Mouse (Mus musculus) erythroblast, embryonic 14.5 days (primary cell): ENCODE results near the gene Vax1.

ENCODE experiments used
- GATA1 ChIP-seq: IDR thresholded peaks from 2 replicates; pipeline ENCODE4 v1.6.1; 2012; ENCODE audit warnings: low read length, inconsistent platforms, mixed read lengths
- TAL1 ChIP-seq: IDR thresholded peaks from 3 replicates; pipeline ENCODE4 v1.6.1; 2012; ENCODE audit warnings: low read length, inconsistent platforms, mixed read lengths

DNA sequence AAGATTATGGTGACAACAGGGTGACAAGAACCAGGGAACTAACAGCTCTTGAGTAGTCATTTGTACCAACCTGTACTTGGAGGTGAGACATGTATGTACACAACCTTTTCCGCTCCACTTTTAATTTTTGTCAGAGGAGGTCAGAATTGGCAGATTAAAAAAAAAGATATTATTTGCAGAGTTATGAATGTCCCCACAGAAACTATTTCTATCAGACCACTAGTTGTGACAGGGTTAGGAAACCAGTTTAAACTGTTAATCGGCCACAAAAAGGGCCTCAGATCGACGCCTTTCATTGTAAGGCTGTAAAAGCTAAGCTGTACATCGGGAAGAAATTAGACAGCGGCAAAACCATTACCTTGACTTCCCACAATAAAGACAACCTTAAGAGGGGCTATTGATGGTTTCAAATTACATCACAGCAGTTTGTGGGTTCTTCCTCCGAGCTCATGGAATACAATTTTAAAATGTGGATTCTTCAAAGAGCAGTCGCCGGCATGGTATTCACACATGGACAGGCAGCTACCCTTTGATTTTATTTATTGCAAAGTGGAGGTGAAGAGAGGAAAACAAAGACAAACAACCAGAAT is 25.4 kb upstream of the Vax1 start:
- TF ChIP-seq GATA1 = no peak
- no peak for TF ChIP-seq TAL1
